Mouse (Mus musculus): Measurements from ENCODE around the gene Prdx5. TPM values are rescaled to one million over a fixed set of nuclear protein-coding genes. Genes with fewer than 3 reads are reported as not detected.
"Not testable (repeated sequence)": the region's sequence is repeated elsewhere in the genome, so short reads cannot be mapped to it uniquely, and the experiment has no call there.

Prdx5 gene
- polyA plus RNA-seq, 1 experiment from 2014 or later, result 283 TPM

DNA sequence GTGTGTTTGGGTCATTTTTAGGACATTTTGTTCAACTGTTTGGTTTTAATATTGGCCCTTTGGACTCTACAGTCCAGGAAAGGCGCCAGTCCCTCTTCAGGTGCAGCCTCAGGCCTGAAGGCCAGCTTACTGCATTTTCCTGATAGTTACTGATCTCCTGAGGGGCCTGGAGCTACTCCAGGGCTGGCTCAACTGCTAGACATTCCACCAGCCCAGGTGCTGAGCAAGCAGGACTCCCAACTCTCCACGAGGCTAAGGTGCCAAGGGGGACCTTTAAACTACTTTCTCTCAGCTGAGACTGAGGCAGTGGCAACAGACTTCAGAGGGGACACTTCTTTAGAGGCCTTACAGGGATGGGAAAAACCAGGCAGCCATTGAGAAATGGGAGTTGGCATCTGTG lies 5.1 kb downstream of the Prdx5 start:
- ATAC-seq (ENCODE audit: low read depth), result no peak

DNA sequence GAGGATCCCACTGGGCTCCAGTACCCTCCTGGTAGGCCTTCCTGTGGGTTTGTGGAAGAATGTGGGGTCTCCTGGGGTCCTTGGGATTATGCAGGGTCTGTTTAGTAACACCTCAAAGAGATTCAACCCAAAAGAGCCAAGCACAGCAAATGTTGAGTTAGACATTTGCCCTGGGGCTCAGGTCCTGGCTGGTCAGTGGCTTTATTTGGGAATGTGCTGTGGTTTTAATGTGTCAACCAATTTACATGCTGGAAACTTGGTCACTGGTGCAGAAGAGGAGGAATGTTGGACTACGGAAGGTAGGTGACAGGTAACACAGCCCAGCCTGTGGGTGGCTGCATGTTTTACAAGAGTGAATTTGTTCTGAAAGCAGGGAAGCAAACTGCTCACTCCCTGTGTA lies 6.9 kb downstream of the Prdx5 start:
- no peak overlapping the region for H3K27ac ChIP-seq (ENCODE audit: low read length)
- no peak overlapping the region for H3K9ac ChIP-seq (ENCODE audit: low read length)
- no peak for ATAC-seq (ENCODE audit: low read depth)
- no peaks in the 10 kb centered on the region for H3K27me3 ChIP-seq (ENCODE audit: control insufficient read depth, insufficient read depth, low read depth, low read length)
- peaks cover 8% of the 10 kb centered on the region for H3K36me3 ChIP-seq (ENCODE audit: control insufficient read depth, insufficient read depth, low read length)
- no peaks in the 10 kb centered on the region for H3K9me3 ChIP-seq (ENCODE audit: control insufficient read depth, low read length)
- no peak overlapping the region for H3K4me2 ChIP-seq (ENCODE audit: low read depth, low read length)
- H3K4me1 ChIP-seq (replicated peaks; ENCODE audit: control insufficient read depth, insufficient read depth, low read length), result peaks cover 3% of the 10 kb centered on the region
- 89% methylated on average over 1 of the region's 1 CpGs for WGBS
- H3K4me3 ChIP-seq (ENCODE audit: low read length), result no peak overlapping the region

More for the DNA sequence above, 5.1 kb downstream of the Prdx5 start:
- Histone ChIP-seq H3K27ac (ENCODE audit: low read length) (no peak overlapping the region), H3K4me3 (ENCODE audit: low read length) (no peak overlapping the region), H3K4me1 (replicated peaks; ENCODE audit: control insufficient read depth, insufficient read depth, low read length) (peaks cover 11% of the 10 kb centered on the region), H3K4me2 (ENCODE audit: low read depth, low read length) (no peak overlapping the region), H3K9me3 (ENCODE audit: control insufficient read depth, low read length) (no peaks in the 10 kb centered on the region), H3K27me3 (ENCODE audit: control insufficient read depth, insufficient read depth, low read depth, low read length) (no peaks in the 10 kb centered on the region), H3K36me3 (ENCODE audit: control insufficient read depth, insufficient read depth, low read length) (peaks cover 8% of the 10 kb centered on the region), H3K9ac (ENCODE audit: low read length) (no peak overlapping the region)
- WGBS, result 81% methylated on average over 2 of the region's 2 CpGs

DNA sequence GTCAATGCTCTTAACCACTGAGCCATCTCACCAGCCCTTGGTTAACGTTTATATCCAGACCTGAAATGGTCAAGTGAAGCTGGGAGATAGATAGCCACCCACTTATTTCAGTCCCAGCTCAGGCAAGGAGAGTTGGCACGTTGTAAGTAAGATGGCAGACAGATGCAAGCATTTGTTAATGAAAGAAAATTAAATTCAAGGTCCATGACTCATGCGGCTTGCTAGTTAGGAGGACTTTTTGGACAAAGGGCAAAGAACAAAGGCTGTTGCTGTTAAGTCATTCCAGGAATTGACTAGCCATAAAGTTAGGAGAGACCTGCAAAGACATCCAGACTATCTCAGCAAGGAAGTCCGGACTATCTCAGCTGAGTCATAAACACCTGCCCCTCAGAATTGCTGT lies 10.3 kb downstream of the Prdx5 start:
- Histone ChIP-seq H3K36me3 (ENCODE audit: control insufficient read depth, insufficient read depth, low read length) (no peaks in the 10 kb centered on the region), H3K4me3 (ENCODE audit: low read length) (no peak overlapping the region), H3K9me3 (ENCODE audit: control insufficient read depth, low read length) (no peaks in the 10 kb centered on the region), H3K9ac (ENCODE audit: low read length) (no peak overlapping the region), H3K4me1 (replicated peaks; ENCODE audit: control insufficient read depth, insufficient read depth, low read length) (no peaks in the 10 kb centered on the region), H3K4me2 (ENCODE audit: low read depth, low read length) (no peak overlapping the region), H3K27ac (ENCODE audit: low read length) (no peak overlapping the region), H3K27me3 (ENCODE audit: control insufficient read depth, insufficient read depth, low read depth, low read length) (no peaks in the 10 kb centered on the region)
- no peak for ATAC-seq (ENCODE audit: low read depth)
- WGBS, result 78% methylated on average over 4 of the region's 4 CpGs

DNA sequence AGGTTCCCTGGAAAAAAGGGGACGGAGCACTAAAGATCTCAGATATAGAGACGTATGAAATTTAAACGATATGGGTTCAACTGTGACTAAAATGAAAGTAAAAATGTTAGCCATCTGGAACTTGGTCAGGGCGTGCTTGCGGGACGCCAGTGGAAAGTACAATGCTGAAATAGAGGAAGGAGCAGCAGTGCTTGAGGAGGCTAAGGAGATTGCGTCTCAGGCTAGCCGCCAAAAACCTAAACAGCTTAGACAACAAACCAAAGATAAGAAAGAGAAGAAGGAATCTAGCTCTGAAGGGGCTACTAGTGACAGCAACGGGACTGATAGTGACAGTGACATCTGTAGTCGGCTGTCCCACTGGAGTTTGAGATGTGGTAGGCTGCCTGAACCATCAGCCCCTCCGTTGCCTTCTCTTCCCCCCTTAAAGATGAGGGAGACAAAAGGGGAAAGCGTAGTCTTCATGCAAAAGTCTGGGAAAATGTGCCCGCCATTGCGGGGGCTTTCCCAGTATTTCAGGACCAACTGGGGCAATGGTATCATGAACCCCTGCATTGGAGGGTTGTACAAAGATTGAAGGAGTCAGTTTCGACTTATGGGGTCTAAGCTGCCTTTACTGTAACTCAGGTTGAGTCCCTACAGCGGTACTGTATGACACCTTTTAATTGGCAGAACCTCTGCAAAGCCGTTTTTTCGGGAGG lies 14.1 kb downstream of the Prdx5 start:
- H3K9me3 ChIP-seq (ENCODE audit: control insufficient read depth, low read length); H3K4me2 ChIP-seq (ENCODE audit: low read depth, low read length); H3K9ac ChIP-seq (ENCODE audit: low read length); H3K4me3 ChIP-seq (ENCODE audit: low read length); H3K27ac ChIP-seq (ENCODE audit: low read length); H3K4me1 ChIP-seq (replicated peaks; ENCODE audit: control insufficient read depth, insufficient read depth, low read length); H3K36me3 ChIP-seq (ENCODE audit: control insufficient read depth, insufficient read depth, low read length); H3K27me3 ChIP-seq (ENCODE audit: control insufficient read depth, insufficient read depth, low read depth, low read length); ATAC-seq (ENCODE audit: low read depth): not testable (repeated sequence)
- WGBS, result 78% methylated on average over 18 of the region's 18 CpGs

GRCm38 (mm10) chr19:6893731-6894451 lies 16.0 kb downstream of the Prdx5 start:
- Histone ChIP-seq H3K9ac (ENCODE audit: low read length) (no peak overlapping the region), H3K4me1 (replicated peaks; ENCODE audit: control insufficient read depth, insufficient read depth, low read length) (no peaks in the 10 kb centered on the region), H3K9me3 (ENCODE audit: control insufficient read depth, low read length) (no peaks in the 10 kb centered on the region), H3K4me2 (ENCODE audit: low read depth, low read length) (no peak overlapping the region), H3K27ac (ENCODE audit: low read length) (no peak overlapping the region), H3K4me3 (ENCODE audit: low read length) (no peak overlapping the region), H3K36me3 (ENCODE audit: control insufficient read depth, insufficient read depth, low read length) (no peaks in the 10 kb centered on the region), H3K27me3 (ENCODE audit: control insufficient read depth, insufficient read depth, low read depth, low read length) (no peaks in the 10 kb centered on the region)
- ATAC-seq (ENCODE audit: low read depth), result no peak
- WGBS, result 90% methylated on average over 14 of the region's 14 CpGs

- no peaks in the 10 kb centered on the region for H3K9me3 ChIP-seq (ENCODE audit: control insufficient read depth, low read length)
- H3K36me3 ChIP-seq (ENCODE audit: control insufficient read depth, insufficient read depth, low read length), result no peaks in the 10 kb centered on the region
- 49% methylated on average over 4 of the region's 4 CpGs for WGBS
- no peak overlapping the region for H3K27ac ChIP-seq (ENCODE audit: low read length)
- no peaks in the 10 kb centered on the region for H3K27me3 ChIP-seq (ENCODE audit: control insufficient read depth, insufficient read depth, low read depth, low read length)
- no peak for ATAC-seq (ENCODE audit: low read depth)
- no peak overlapping the region for H3K4me3 ChIP-seq (ENCODE audit: low read length)
- H3K9ac ChIP-seq (ENCODE audit: low read length), result no peak overlapping the region
- no peak overlapping the region for H3K4me2 ChIP-seq (ENCODE audit: low read depth, low read length)
- no peaks in the 10 kb centered on the region for H3K4me1 ChIP-seq (replicated peaks; ENCODE audit: control insufficient read depth, insufficient read depth, low read length)
Measured at GRCm38 (mm10) chr19:6892512-6892911, 17.4 kb downstream of the Prdx5 start.

DNA sequence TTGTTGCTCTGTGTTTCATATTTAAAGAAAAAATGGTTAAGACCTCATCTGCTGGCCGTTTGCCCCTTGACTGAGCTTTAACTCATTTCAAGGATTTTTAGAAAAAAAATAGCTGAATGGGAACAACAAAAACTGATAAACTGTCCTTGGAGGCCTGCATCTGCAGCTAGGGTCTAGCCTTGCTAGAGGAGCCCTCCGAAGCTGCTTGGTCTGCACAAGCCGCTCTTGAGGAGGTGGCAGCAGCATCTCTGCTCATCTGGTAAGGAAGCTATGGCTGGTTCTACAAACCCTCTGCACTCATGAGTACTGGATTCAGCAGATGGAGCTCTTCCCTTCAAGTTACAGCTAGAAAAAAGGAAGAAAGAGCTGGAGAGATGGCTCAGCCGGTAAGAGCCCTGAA lies 31.9 kb downstream of the Prdx5 start:
- H3K36me3 ChIP-seq (ENCODE audit: control insufficient read depth, insufficient read depth, low read length), result no peaks in the 10 kb centered on the region
- WGBS, result 74% methylated on average over 4 of the region's 4 CpGs

DNA sequence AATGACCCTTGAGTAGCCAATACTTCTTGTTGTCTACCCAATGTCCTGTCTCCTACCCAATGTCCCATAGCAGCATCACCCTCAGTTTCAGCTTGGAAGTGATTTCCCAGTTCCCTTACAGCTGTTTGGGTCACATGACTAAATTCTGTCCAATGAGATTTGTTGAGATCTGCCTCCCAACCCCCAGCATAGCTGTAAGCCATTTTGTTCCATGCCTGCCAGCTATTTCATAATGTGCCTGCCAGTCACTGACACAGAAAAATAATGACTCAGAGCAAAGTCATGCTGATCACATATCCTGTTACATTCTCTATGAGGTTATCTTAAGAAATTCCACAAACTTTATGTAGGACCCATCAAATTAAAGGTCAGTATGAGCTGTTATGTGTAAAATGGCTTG lies 33.1 kb downstream of the Prdx5 start:
- H3K36me3 ChIP-seq (ENCODE audit: control insufficient read depth, insufficient read depth, low read length), result no peaks in the 10 kb centered on the region
- peaks cover 7% of the 10 kb centered on the region for H3K9me3 ChIP-seq (ENCODE audit: control insufficient read depth, low read length)
- no peaks in the 10 kb centered on the region for H3K27me3 ChIP-seq (ENCODE audit: control insufficient read depth, insufficient read depth, low read depth, low read length)
- H3K27ac ChIP-seq (ENCODE audit: low read length), result no peak overlapping the region
- no peak overlapping the region for H3K9ac ChIP-seq (ENCODE audit: low read length)
- no peaks in the 10 kb centered on the region for H3K4me1 ChIP-seq (replicated peaks; ENCODE audit: control insufficient read depth, insufficient read depth, low read length)
- H3K4me3 ChIP-seq (ENCODE audit: low read length), result no peak overlapping the region
- no peak overlapping the region for H3K4me2 ChIP-seq (ENCODE audit: low read depth, low read length)
- ATAC-seq (ENCODE audit: low read depth), result no peak

More for the DNA sequence above, 31.9 kb downstream of the Prdx5 start:
- no peaks in the 10 kb centered on the region for H3K4me1 ChIP-seq (replicated peaks; ENCODE audit: control insufficient read depth, insufficient read depth, low read length)
- H3K27me3 ChIP-seq (ENCODE audit: control insufficient read depth, insufficient read depth, low read depth, low read length), result no peaks in the 10 kb centered on the region
- no peak overlapping the region for H3K4me2 ChIP-seq (ENCODE audit: low read depth, low read length)
- no peak overlapping the region for H3K9ac ChIP-seq (ENCODE audit: low read length)
- no peak for ATAC-seq (ENCODE audit: low read depth)
- H3K4me3 ChIP-seq (ENCODE audit: low read length), result no peak overlapping the region
- peaks cover 7% of the 10 kb centered on the region for H3K9me3 ChIP-seq (ENCODE audit: control insufficient read depth, low read length)
- no peak overlapping the region for H3K27ac ChIP-seq (ENCODE audit: low read length)

GRCm38 (mm10) chr19:6875834-6876233 lies 34.1 kb downstream of the Prdx5 start:
- H3K4me2 ChIP-seq (ENCODE audit: low read depth, low read length), result no peak overlapping the region
- peaks cover 7% of the 10 kb centered on the region for H3K9me3 ChIP-seq (ENCODE audit: control insufficient read depth, low read length)
- no peak overlapping the region for H3K27ac ChIP-seq (ENCODE audit: low read length)
- H3K4me1 ChIP-seq (replicated peaks; ENCODE audit: control insufficient read depth, insufficient read depth, low read length), result no peaks in the 10 kb centered on the region
- H3K36me3 ChIP-seq (ENCODE audit: control insufficient read depth, insufficient read depth, low read length), result no peaks in the 10 kb centered on the region
- no peak for ATAC-seq (ENCODE audit: low read depth)
- 81% methylated on average over 6 of the region's 6 CpGs for WGBS
- no peak overlapping the region for H3K9ac ChIP-seq (ENCODE audit: low read length)
- no peaks in the 10 kb centered on the region for H3K27me3 ChIP-seq (ENCODE audit: control insufficient read depth, insufficient read depth, low read depth, low read length)
- no peak overlapping the region for H3K4me3 ChIP-seq (ENCODE audit: low read length)

Data from lung, embryonic 16.5 days (tissue).